Mouse (Mus musculus): ENCODE results near the gene Rilpl1.
"Not testable (repeated sequence)": the region's sequence is repeated elsewhere in the genome, so short reads cannot be mapped to it uniquely, and the experiment has no call there.

Gene Rilpl1

DNA sequence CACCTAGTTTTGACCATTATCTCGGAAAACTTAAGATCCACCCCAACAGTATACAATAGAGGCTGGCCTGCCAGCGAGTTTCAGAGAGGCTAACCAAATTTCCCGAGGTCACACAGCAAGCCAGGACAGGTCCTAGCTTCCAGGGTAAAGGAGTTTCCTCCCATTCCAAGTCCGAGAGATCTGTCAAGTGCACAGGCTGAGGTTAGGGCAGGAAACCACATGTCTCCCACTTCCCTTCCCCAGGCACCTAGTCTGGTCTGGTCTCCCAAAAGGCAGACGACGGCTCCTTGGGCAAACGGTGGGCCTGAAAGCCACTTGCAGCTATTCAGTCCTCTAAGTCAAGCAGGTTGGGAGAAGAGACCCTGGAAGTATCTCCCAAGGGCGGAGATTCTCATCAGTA lies 1.5 kb downstream of the Rilpl1 start:
- DNase-seq (ENCODE audit: low read depth, low spot score): no peak

DNA sequence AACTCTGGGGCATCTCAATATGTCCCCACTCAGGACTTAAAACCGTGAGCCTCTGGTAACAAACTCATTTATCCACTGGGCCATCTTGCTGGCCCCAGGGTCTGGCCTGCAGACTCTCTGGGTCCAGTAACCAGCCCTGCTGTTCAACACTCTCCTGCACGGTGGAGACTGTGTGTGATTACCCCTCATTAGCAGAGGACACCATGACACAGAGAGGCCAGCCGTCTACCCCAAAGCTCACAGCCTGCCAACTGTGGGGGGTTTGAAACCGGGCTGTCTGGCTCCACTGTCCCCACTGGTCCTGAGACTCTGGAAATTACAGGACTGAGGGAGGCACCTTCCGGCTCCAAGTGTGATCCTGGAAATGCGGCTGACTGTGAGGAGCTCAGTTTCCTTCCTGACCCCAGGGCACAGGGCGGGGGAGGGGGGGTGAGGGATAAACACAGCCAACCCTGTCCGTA lies 2.0 kb downstream of the Rilpl1 start:
- no peak for DNase-seq (ENCODE audit: low read depth, low spot score)

DNA sequence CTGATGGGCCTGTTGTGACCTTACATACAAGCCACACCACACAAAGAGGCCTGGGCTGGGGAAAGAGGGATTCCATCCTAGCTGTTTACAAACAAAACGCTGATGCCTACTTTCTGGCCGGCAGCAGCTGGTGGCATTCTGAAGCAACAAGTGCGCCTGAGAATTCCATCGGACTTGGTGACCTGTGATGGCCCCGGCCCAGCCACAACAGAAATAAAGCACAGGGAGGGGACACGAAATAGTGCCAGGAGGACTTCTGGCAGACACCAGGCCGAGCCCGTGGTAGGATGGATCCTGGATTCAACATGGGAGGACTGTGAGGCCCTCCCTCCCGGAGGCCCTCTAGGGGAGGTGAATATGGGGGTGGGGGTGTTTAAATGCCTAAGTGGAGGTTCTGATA lies 2.4 kb downstream of the Rilpl1 start:
- no peak for DNase-seq (ENCODE audit: low read depth, low spot score)

DNA sequence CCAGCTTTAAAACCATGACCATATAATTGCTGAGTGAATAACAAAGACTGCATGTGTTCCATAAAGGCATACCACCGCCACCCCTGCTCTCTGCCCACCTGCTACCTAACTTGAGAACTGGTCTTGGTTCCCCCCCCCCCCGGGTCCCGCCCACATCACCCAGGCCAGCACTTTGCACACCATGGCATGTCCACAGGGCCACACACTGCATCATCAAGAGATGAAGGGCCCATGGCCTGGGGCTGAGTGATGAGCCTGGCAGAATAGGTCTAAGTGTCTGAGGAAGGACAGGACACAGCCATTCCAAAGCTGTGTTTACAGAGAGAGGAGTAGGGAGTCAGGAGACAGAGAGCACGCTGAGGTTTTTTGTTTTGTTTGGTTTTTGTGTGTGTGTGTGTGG lies 2.8 kb downstream of the Rilpl1 start:
- DNase-seq (ENCODE audit: low read depth, low spot score): no peak

DNA sequence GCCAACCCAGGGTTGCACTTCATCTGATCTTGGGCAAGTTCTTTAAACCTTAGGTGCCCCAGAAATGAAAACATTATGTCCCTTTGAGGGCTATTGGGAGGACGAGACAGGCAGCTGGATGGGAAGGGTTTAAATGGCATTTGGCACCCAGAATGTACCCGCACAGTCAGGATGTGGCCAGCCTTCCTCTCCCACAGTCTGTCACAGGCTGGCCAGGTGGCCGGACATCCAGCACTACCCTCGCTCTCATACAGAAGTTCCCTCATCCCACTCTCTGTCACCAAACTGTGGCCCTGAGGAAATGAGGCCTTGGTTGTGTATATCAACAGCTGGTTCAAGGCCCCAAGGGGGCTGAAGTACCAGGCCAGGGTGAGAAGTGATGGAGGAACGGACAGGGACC lies 6.2 kb downstream of the Rilpl1 start:
- DNase-seq (ENCODE audit: low read depth, low spot score): no peak

DNA sequence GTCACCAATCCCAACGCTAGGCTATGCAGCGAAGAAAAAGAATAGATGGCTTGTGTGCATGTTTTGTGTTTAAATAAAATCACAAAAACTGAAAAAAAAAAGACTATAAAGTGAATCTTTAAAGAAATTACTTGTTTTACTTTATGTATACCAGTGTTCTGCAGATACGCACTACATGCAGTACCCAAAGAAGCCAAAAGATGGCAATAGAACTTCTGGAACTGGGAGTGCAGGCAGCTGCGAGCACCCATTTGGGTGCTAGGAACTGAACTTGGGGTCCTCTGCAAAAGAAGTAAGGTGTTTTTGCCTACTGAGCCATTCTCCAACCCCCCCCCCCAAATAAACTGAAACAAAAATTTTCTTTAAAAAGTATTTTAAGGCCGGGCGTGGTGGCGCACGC lies 8.2 kb downstream of the Rilpl1 start:
- no peak for DNase-seq (ENCODE audit: low read depth, low spot score)

DNA sequence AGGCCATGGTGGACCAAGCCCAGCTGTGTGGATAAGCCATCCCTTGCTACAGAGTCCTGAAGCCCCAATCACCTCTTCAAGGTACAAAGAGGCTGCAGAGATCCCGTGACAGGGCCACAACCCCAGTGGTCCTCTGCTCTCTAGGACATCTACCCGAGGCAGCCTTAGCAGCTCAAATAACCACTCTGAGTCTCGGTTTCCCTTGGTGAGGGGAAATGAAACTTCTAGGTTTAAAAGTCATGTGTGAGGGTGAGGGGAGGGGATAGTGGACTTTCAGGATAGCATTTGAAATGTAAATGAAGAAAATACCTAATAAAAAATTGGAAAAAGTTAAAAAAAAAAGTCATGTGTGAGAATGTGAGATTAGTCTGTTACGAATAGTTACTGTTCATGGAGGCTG lies 9.6 kb downstream of the Rilpl1 start:
- DNase-seq (ENCODE audit: low read depth, low spot score): no peak

DNA sequence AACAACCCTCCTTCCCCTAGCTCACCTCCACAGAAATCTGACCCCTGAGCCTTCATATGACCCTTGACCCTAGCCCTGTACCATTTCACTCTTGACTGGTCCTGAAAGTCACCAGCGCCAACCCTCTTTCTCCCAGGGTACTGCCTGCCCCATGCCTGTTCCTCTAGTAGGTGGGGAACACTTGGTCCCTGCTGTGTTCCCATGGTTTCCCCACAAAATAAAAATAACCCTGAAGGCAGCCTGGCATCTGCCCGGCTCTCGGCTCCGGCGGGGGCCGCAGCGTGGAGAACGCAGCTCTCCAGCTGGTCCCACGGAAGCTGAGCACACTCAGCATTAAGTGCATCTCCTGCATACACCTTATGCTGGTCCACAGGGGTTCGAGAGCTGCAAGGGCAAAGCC lies 12.5 kb downstream of the Rilpl1 start:
- no peak for DNase-seq (ENCODE audit: low read depth, low spot score)

DNA sequence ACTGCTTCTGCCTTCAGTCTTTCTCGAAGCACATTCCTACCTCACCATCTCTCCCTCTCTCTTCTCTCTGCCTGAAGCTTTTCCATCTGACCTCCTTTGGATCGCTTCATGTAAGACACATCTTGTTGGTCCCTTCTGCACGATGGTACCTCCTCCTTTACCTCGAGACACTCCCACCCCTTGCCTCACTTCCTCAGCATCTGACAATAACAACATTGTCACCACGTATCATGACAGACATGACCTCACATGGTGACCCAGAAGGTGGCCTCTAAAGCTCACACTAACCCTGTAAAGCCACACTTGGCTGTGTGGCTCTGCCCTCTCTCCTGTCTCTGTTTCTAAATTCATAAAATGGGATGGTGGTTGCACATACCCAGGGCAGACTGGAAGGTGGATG lies 15.4 kb downstream of the Rilpl1 start:
- DNase-seq (ENCODE audit: low read depth, low spot score): no peak

DNA sequence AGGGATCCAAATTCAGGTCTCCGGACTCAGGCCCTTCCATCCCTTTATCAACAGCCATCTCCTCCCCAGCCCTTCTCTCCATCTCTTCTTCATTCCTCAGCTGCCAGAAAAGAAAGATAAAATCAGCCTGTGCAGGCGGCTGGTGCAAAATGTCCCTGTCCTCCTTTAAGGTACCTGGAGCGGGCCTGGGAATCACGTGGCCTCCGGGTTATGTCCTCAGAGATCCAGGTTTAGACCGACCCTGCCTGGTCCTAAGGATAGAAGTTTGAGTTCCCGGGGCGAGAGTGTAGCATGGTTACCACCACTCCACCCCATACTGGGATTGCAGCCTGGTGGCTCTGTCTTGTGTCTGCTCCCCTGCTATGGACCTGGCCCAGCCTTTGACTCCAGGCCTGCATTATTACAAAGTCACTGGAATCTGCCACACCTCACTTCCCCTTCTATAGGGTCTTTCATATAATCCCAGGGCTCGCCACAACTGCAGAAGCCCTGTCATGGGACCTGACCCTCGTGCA lies 20.6 kb downstream of the Rilpl1 start:
- no peak for DNase-seq (ENCODE audit: low read depth, low spot score)

DNA sequence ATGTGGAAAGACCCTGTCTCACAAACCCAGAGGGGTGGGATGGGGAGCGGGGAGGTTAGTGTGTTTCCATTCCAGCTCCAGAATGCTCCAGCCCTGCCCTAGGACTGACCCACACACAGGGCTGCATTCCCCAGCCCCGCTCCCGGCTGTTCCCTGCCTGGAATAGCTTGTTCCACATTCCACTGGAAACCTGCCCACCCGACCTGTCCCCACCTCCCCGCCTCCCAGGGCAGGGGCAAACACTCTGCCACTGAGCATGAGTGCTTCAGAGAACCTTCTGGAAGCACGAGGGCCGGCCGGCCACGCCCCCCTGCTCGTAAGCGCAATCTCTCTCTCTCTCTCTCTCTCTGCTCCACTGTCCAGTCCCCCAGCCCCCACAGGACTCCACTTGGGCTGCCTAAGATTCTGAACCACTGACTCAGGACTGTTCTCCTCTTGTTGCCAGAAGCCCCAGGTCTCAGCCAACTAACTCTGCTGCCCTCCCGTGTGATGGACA lies 21.4 kb downstream of the Rilpl1 start:
- no peak for DNase-seq (ENCODE audit: low read depth, low spot score)

DNA sequence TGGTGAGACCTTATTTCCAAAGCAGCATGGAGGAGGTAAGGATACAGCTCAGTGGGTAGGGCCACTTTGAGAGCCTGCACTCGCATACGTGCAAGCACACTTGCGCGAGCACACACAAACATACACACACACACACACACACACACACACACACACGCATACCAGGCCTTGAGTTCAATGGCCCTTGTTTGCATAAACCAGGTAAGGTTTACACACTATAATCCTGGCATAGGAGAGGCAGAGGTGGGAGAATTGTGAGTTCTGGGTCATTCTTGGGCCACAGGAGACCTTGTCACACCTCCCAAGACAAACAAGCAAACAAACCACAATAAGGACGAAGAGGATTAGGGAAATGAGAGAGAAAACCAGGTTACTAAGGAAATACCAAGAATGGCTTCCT lies 22.0 kb downstream of the Rilpl1 start:
- DNase-seq (ENCODE audit: low read depth, low spot score): no peak

DNA sequence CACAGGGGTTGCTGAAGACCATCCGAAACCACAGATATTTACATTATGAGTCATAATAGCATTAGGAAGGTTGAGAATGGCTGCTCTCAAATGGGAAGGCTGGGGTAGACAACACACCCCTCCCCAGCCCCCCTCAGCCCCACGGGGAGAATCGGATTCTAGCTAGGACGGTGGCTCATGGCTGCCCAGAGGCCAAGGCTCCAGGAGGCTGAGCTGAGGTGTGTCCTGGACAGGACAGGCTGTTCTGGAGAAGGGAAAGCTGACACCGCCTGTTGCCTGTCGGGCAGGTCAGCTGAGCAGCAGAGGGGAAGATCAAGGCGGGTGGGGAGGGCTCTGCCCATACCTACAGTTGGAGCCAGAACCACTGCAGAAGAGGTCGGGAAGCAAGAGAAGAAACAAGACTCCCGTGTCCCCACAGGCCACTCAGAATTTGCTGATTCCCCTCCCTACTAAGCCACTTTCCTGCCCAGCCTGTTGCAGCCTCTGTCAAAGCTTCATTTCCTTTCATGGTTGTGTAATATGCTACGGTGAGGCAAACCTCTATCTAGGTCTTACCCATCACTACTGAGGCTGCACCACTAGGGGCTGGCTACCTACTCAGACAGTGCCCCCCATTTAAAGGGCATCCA lies 24.3 kb downstream of the Rilpl1 start:
- DNase-seq (ENCODE audit: low read depth, low spot score): no peak

DNA sequence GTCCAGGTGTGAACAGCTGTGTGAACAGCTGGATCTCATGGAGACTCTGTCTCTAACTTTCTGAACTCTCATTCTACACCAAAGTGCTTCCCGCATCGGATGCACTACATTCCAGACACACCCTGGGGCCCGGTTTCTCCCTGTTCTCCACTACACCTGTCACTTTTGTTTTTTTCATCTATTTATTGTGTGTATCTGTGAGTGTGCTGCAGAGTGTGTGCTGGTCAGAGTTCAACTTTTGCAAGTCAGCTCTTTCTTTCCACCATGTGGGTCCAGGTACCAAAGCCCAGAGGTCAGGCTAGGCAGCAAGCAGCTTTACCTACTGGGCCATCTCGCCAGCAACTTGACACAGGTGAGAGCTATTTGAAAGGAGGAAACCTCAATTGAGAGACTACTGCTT lies 26.0 kb downstream of the Rilpl1 start:
- no peak for DNase-seq (ENCODE audit: low read depth, low spot score)

DNA sequence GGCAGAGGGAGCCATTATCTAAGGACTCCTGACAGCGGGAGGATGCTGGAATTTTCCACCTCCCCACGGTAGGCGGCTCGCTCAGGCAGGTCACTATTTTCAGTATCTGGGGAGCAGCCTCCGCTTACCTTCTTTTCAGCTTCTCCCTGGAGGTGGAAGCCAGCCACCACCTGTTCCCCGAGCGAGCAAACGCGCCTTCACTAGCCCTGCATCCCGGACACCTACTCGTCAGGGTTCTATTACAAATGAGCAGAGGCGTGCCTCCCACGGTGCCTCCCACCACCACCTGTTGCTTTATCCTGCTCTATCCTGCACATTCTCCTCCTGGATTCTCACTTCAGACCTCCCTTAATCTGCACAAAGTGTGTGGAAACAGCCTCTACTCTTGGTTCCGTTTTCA lies 27.4 kb downstream of the Rilpl1 start:
- DNase-seq (ENCODE audit: low read depth, low spot score): no peak

DNA sequence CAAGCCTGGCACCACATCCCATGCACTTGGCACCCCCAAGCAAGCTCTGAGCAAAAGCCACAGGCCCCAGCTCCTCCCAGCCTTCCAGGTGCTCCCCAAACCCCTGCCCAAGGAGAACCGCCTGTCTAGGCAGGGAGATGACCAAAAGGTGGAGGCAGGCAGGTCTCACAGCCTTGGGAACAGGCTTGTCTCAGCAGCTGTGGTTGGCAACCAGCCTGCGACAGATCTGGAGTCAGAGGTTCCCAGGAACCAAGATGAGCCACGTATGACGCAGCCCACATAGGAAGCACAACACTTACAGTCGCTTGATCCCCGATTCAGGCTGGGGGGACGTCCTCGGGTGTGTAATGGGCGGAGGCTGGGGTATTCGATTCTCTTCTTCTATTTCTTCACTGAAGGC lies 29.6 kb downstream of the Rilpl1 start:
- DNase-seq (ENCODE audit: low read depth, low spot score): no peak

DNA sequence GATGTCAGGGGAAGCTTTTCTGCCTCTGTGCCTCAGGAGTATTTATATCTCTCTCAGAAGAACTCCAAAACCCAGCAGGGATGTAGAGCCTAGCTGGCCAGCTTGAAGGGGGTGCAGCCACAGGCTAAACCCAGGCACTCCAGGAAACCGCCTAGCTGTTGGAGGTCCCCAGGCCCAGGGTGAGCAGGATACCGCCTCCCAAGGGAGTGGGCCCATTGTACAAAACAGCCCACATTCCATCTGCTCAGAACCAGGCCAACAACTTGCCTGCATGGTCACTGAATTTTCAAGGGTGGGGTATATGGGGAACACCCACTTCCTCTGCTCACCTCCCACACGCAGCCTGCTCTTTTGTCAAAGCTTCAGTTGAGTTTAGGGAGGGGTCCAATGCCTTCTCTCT lies 30.6 kb downstream of the Rilpl1 start:
- DNase-seq (ENCODE audit: low read depth, low spot score): no peak

DNA sequence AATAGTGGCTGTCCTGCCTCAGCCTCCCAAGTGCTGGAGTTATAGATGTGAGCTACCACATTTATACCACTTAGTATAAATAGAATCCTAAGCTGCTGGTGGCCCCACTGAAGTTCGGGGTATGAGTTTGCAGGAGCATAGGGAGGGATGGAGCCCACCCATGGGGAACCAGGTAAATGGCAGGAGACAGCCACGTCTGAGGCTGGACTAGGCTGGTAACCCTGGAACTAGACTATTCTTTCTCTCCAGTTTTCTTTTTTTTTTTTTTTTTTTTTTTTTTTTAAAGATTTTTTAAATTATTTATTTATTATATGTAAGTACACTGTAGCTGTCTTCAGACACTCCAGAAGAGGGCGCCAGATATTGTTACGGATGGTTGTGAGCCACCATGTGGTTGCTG lies 31.2 kb downstream of the Rilpl1 start:
- DNase-seq (ENCODE audit: low read depth, low spot score): not testable (repeated sequence)

DNA sequence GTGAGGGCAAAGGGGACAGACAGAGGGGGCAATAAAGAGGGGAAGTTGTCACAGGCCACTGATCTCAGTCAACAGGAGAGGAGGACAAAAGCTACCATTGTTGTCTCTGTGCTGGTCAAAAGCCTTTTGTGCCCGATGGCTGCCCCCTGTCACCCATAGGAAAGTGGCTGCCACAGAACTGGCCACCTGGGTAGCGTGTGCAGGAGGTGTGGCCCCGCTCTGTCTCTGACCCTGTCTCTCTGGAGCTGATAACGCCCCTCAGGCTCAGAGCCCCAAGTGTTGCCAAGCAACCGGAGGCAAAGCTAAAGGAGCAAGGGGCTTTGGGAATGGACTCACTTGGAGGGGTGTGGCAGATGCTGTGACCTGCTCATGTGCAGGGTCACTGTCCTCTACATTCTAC lies 32.2 kb downstream of the Rilpl1 start:
- DNase-seq (ENCODE audit: low read depth, low spot score): no peak

DNA sequence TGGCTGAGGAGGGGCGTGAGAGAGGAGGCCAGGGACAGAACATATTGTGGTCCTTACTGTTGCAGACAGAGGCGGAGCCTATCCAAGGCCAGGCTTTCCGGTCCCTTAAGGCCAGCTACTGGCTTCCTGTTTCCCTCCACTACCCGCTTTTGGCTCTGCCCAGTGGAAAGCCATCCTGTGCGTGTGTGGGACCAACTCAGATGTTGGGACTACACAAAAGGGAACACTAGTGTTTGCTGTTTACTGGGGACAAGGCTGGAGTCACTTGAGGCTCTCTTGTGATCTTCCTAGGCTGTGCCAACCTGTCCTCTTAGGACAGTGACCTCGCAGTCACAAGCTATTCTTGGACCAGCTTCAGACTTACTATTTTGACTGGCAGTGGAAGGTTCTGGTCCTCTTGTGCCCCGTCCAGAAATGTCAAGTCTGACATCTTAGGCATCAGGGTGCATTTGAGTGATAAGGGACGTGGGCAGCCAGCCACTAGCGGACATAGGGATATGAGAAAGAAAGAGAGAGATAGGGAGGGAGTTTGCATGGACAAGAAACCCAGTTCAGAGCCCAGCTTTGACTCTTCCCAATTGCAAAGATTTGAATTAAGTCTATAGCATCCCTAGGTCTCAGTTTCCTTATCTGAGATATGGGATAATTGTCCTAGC lies 32.8 kb downstream of the Rilpl1 start:
- DNase-seq (ENCODE audit: low read depth, low spot score): no peak

DNA sequence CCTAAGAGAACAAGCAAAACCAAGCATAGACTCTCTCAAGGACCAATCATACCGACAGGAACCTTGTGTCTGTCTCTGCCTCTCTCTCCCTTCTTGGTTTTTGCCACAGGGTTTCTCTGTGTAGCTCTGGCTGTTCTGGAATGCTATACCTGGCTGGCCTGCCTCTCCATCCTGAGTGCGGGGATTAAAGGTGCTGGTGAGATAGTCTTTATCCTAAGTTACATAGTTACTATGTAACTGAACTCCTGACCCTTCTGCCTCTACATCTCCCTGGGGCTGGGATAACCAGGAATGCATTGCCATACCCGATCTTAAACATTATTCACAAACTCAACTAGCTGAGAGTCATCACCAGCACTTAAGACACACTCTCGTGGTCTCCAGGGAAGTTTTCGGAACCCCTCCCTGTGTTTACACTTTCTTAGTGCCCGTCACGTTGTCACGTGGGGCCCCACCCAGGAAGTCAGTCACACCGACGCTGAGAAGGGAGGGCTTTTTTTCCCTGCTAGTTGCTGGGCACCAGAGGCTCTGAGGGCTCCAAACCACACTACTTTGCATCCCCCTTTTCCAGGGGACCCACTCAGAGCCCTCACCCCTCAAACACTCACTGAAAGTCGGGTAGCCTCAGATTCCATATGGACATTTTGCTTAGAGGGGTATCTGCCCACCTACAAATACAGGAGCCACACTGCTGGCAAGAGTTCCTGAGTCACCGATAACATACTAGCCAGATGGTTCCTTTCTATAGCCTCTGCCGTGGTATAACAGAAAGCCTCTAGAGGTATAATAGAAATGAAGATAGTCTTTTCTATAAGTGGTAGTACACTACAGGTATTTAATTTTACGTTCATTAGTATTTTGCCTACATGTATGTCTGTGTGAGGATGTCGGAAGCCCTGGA lies 34.3 kb downstream of the Rilpl1 start:
- no peak for DNase-seq (ENCODE audit: low read depth, low spot score)

DNA sequence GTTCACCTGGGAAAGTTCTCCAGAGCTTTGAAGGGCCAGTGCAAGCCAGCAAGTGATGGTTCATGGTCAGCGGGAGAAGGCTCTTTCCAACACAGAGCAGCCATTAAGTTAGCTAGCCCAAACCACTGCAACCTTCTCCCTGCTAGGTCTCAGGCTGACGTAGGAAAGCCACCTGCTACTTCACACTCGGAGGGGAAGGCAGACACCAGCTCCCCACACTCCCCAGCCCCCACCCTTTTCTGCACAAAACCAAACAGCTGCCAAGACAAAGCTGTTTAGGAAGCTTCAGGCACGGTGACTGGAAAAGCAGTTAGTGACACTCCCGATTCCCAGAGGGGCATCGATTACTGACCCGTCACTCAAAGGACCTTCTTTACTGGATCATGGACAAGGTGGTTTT lies 35.6 kb downstream of the Rilpl1 start:
- DNase-seq (ENCODE audit: low read depth, low spot score): no peak
